Mouse (Mus musculus): ENCODE measurements around the gene Fcrls. TPM values are rescaled to one million over a fixed set of nuclear protein-coding genes. Genes with fewer than 3 reads are reported as not detected.

The Fcrls gene
- polyA plus RNA-seq, 1 experiment, result 0.57 TPM

DNA sequence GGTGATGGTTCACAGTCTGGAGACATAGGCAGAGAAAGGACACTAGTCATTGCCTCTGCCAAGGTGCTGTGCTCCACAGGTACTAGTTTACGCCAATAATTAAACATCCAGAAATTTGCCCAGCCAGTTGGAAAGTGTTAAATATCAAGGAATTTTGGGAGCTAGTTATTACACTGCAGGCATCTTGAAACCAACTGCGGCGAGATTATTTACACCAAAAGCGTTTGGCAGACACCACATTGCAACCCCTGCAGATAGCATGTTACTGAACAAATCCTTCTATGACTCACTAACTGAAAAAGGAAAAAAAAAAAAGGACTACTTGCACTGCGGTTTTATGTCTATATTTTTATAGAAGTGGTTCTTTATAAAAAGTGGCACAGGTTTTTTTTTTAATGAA lies 41.2 kb downstream of the Fcrls start:
- Histone ChIP-seq H3K27me3 (replicated peaks) (peaks cover 3% of the 10 kb centered on the region), H3K36me3 (replicated peaks; ENCODE audit: low read length) (no peaks in the 10 kb centered on the region), H3K4me3 (replicated peaks) (no peak overlapping the region), H3K4me1 (no peaks in the 10 kb centered on the region), H3K9me3 (no peaks in the 10 kb centered on the region)
- TF ChIP-seq GATA1 (IDR thresholded peaks at IDR 0.05; ENCODE audit: borderline replicate concordance, low read length) (no peak), FLI1 (IDR thresholded peaks at IDR 0.05; ENCODE audit: low read length) (no peak)

DNA sequence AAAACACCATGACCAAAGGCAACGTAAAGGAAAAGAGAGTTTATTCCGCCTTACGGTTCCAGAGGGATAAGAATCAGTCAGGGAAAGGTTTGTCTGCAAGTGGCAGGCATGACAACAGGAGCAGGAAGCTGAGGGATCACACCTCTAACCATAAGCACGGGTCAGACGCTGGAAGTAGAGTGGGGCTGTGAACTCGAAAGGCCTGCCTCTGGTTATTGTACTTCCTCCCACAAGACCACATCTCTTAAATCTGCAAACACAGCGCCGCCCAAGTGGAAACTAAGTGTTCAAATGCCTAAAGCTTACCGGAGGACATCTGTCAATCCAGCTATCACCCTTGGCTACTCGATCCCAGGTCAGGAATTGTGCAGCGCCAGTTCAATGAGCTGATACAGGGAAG lies 48.4 kb downstream of the Fcrls start:
- Histone ChIP-seq H3K4me1 (no peaks in the 10 kb centered on the region), H3K27me3 (replicated peaks) (peaks cover 4% of the 10 kb centered on the region), H3K4me3 (replicated peaks) (no peak overlapping the region), H3K36me3 (replicated peaks; ENCODE audit: low read length) (no peaks in the 10 kb centered on the region), H3K9me3 (peaks cover 5% of the 10 kb centered on the region)
- TF ChIP-seq GATA1 (IDR thresholded peaks at IDR 0.05; ENCODE audit: borderline replicate concordance, low read length) (no peak), FLI1 (IDR thresholded peaks at IDR 0.05; ENCODE audit: low read length) (no peak)

DNA sequence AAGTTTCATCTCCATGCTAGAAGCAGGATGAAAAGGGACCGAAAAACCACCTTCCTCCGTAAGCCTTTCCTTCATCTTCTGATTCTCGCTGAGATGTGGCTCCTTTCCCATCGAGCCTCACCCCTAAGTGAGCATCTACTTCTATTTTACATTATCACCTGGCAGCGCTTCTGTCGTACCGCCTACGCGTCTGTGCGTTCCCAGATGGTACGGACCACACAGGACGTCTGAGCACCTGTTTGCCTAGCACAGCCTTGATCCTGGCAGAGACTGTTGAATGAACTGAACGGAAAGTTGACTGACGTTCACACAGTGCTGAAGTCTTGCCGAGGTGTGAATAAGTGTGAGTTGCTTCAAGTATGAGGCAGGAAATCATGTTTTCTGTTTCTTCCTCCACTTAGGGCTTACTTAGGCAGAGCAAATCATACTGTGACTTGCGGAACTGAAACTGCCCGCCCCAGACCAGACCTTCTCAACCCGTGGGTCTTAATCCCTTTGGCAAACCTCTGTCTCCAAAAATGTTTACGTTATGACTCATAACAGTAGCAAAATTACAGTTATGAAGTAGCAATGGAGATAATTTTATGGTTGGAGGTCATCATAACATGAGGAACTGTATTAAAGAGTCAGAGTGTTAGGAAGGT lies 49.2 kb downstream of the Fcrls start:
- Histone ChIP-seq H3K36me3 (replicated peaks; ENCODE audit: low read length) (no peaks in the 10 kb centered on the region), H3K27me3 (replicated peaks) (peaks cover 4% of the 10 kb centered on the region), H3K4me3 (replicated peaks) (no peak overlapping the region), H3K4me1 (no peaks in the 10 kb centered on the region), H3K9me3 (peaks cover 5% of the 10 kb centered on the region)
- TF ChIP-seq GATA1 (IDR thresholded peaks at IDR 0.05; ENCODE audit: borderline replicate concordance, low read length), result no peak
- no peak for TF ChIP-seq FLI1 (IDR thresholded peaks at IDR 0.05; ENCODE audit: low read length)

- Histone ChIP-seq H3K9me3 (0 out of 2 replicates have a peak, but pooled peaks cover 3% of the 10 kb centered on the region), H3K36me3 (replicated peaks; ENCODE audit: low read length) (no peaks in the 10 kb centered on the region), H3K4me3 (replicated peaks) (no peak overlapping the region), H3K27me3 (replicated peaks) (no peaks in the 10 kb centered on the region), H3K4me1 (no peaks in the 10 kb centered on the region)
- TF ChIP-seq FLI1 (IDR thresholded peaks at IDR 0.05; ENCODE audit: low read length) (no peak), GATA1 (IDR thresholded peaks at IDR 0.05; ENCODE audit: borderline replicate concordance, low read length) (no peak)
Observed at GRCm38 (mm10) chr3:87206336-87207075, 57.0 kb downstream of the Fcrls start.

Other genes with a start within 250 kb of the Fcrls start
- gene Kirrel, start 89.0 kb downstream of the Fcrls start, polyA plus RNA-seq (2012; ENCODE audit: insufficient read depth, low replicate concordance), result not detected in 2 replicates
- 5.1 TPM in 1 of 2 replicates, not detected in the other for gene Cd5l, start 94.1 kb upstream of the Fcrls start, polyA plus RNA-seq (2012; ENCODE audit: insufficient read depth, low replicate concordance)
- not detected in 2 replicates for gene Fcrl1, start 112.6 kb upstream of the Fcrls start, polyA plus RNA-seq (2012; ENCODE audit: insufficient read depth, low replicate concordance)
- gene Fcrl5, start 172.0 kb upstream of the Fcrls start, polyA plus RNA-seq (2012; ENCODE audit: insufficient read depth, low replicate concordance), result not detected in 2 replicates